Mouse (Mus musculus) small intestine, adult 2 months (tissue): ENCODE measurements around the gene Sppl2c.

Experiments
- CTCF ChIP-seq: fragments of 200-500 bp; IDR thresholded peaks from 2 replicates; pipeline ENCODE4 v1.5.1; 2012; ENCODE audit warnings: low read depth, mild to moderate bottlenecking, control low read depth, inconsistent platforms, low read length, moderate library complexity, mixed read lengths; ENCODE audit not compliant: insufficient replicate concordance, insufficient read length; ENCODE audit errors: extremely low read depth
- POLR2A ChIP-seq: fragments of 200-500 bp; IDR thresholded peaks from 2 replicates; pipeline ENCODE4 v1.6.1; 2012; ENCODE audit warnings: low read depth, mild to moderate bottlenecking, control low read depth, inconsistent platforms, low read length, moderate library complexity

GRCm38 (mm10) chr11:104182141-104182540 is 4.0 kb upstream of the Sppl2c start:
- TF ChIP-seq POLR2A (no peak), CTCF (no peak)
